Mouse (Mus musculus): ENCODE results near the gene H2-Q1. TPM values are rescaled to one million over a fixed set of nuclear protein-coding genes. Genes with fewer than 3 reads are reported as not detected.
A peak's percentile ranks its signal among the peaks of the same experiment; 100 is the strongest.

H2-Q1 gene
- polyA plus RNA-seq, 1 experiment from 2014 or later = 0.60 TPM

DNA sequence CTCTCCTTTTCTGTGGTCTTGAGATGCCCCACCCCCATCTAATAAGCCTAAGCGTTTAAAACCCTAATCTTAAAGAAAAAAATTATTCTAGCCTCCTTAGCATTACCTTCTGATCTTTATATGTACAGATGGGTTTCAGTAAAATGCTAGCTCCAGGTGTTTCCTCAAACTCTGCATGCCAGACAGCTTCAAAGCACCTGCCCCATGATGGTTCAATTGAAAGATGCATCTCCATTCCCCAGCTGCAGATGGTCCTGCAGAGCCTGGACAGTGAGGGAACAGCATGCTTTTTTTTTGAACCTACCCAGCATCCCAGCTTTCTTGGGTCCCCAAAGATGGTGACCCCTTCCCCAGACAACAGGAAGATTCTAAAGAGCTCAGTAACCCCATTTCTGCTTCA lies 36.9 kb downstream of the H2-Q1 start:
- ATAC-seq (replicated peaks; ENCODE audit: low FRiP score) = no peak
- no peak for DNase-seq (ENCODE audit: low spot score)

DNA sequence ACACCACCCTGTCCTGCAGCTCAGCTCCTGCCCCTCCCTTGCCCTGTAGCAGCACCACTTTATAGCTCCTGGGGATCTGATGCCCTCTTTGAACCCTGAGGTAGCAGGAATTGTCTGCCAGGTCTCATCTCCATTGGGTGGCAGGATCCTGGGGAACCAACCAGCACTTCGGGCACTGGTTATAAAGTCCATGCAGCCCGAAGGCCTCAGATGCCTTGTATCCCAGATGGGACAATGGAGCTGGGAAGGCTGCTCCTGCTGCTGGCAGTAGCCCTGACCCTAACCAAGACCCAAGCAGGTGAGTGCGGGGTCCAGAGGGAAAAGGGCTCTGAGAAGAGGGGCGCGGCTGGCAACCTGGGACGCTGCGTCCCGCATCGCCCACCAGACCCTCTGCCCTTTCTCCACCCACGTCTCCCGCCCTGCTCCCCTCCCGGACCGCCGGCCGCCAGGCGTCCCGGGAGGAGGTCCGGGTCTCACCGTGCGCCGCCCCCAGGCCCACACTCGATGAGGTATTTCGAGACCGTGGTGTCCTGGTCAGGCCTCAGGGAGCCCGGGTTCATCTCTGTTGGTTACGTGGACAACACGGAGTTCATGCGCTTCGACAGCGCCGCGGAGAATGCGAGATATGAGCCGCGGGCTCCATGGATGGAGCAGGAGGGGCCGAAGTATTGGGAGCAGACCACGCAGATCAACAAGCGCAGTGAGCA lies 38.7 kb downstream of the H2-Q1 start:
- Histone ChIP-seq H3K36me3 (ENCODE audit: control insufficient read depth, insufficient read depth, low read length) (no peaks in the 10 kb centered on the region), H3K27ac (ENCODE audit: low read depth, low read length) (no peak overlapping the region), H3K9me3 (ENCODE audit: control insufficient read depth, low read length) (0 out of 2 replicates have a peak, but pooled peaks cover 3% of the 10 kb centered on the region), H3K9ac (ENCODE audit: low read depth, low read length) (no peak overlapping the region), H3K4me3 (ENCODE audit: low read depth, low read length) (peak overlapping the region; percentile 42), H3K4me2 (peak overlapping the region; percentile 65), H3K27me3 (replicated peaks; ENCODE audit: control insufficient read depth, insufficient read depth, low read length) (peaks cover 13% of the 10 kb centered on the region), H3K4me1 (replicated peaks; ENCODE audit: control insufficient read depth, insufficient read depth, low read length) (no peaks in the 10 kb centered on the region)
- ATAC-seq (replicated peaks; ENCODE audit: low FRiP score) (no peak), DNase-seq (ENCODE audit: low spot score) (no peak)
- 14% methylated on average over 38 of the region's 38 CpGs for WGBS

More for the DNA sequence above, 36.9 kb downstream of the H2-Q1 start:
- Histone ChIP-seq H3K4me3 (ENCODE audit: low read depth, low read length) (no peak overlapping the region), H3K27me3 (replicated peaks; ENCODE audit: control insufficient read depth, insufficient read depth, low read length) (peaks cover 13% of the 10 kb centered on the region), H3K9ac (ENCODE audit: low read depth, low read length) (no peak overlapping the region), H3K9me3 (ENCODE audit: control insufficient read depth, low read length) (no peaks in the 10 kb centered on the region), H3K27ac (ENCODE audit: low read depth, low read length) (no peak overlapping the region), H3K4me1 (replicated peaks; ENCODE audit: control insufficient read depth, insufficient read depth, low read length) (no peaks in the 10 kb centered on the region), H3K4me2 (no peak overlapping the region), H3K36me3 (ENCODE audit: control insufficient read depth, insufficient read depth, low read length) (no peaks in the 10 kb centered on the region)
- 30% methylated on average over 1 of the region's 1 CpGs for WGBS

DNA sequence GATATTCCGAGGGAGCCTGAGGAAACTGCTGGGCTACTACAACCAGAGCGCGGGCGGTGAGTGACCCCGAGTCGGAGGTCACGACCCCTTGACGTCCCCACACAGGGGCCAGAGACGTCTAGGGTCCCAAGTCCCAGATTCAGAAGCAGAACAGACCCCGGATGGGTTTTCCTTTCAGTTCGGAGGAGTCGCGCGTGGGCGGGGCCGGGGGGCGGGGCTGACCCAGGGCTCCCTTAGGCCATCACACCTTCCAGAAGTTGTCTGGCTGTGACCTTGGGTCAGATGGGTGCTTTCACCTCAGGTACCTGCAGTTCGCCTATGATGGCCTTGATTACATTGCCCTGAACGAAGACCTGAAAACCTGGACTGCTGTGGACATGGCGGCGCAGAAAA lies 39.3 kb downstream of the H2-Q1 start:
- Histone ChIP-seq H3K4me2 (peak overlapping the region; percentile 65), H3K36me3 (ENCODE audit: control insufficient read depth, insufficient read depth, low read length) (no peaks in the 10 kb centered on the region), H3K4me1 (replicated peaks; ENCODE audit: control insufficient read depth, insufficient read depth, low read length) (no peaks in the 10 kb centered on the region), H3K9ac (ENCODE audit: low read depth, low read length) (no peak overlapping the region), H3K4me3 (ENCODE audit: low read depth, low read length) (peak overlapping the region; percentile 42), H3K9me3 (ENCODE audit: control insufficient read depth, low read length) (0 out of 2 replicates have a peak, but pooled peaks cover 3% of the 10 kb centered on the region), H3K27ac (ENCODE audit: low read depth, low read length) (no peak overlapping the region), H3K27me3 (replicated peaks; ENCODE audit: control insufficient read depth, insufficient read depth, low read length) (peaks cover 13% of the 10 kb centered on the region)
- WGBS = 21% methylated on average over 21 of the region's 21 CpGs
- ATAC-seq (replicated peaks; ENCODE audit: low FRiP score) (no peak), DNase-seq (ENCODE audit: low spot score) (no peak)

Other genes starting within 250 kb of the H2-Q1 start
- gene Ly6g6e, start 243.5 kb upstream of the H2-Q1 start, polyA plus RNA-seq (2014; fragmentation: Nextera tagmentation; extraction: Ambion mirVana) = 0.57 TPM in 1 of 2 replicates, not detected in the other
- 0.44 and 0.78 TPM in 2 replicates for gene Ly6g6d, start 242.3 kb upstream of the H2-Q1 start, polyA plus RNA-seq (2014; fragmentation: Nextera tagmentation; extraction: Ambion mirVana)
- 12.8 and 13.5 TPM in 2 replicates for gene Ly6g6f, start 234.8 kb upstream of the H2-Q1 start, polyA plus RNA-seq (2014; fragmentation: Nextera tagmentation; extraction: Ambion mirVana)
- 71.6 and 79.8 TPM in 2 replicates for gene Abhd16a, start 231.1 kb upstream of the H2-Q1 start, polyA plus RNA-seq (2014; fragmentation: Nextera tagmentation; extraction: Ambion mirVana)
- not detected in 2 replicates for gene Ly6g5c, start 212.1 kb upstream of the H2-Q1 start, polyA plus RNA-seq (2014; fragmentation: Nextera tagmentation; extraction: Ambion mirVana)
- gene Ly6g5b, start 205.0 kb upstream of the H2-Q1 start, polyA plus RNA-seq (2014; fragmentation: Nextera tagmentation; extraction: Ambion mirVana) = 0.69 and 0.89 TPM in 2 replicates
- 23.7 and 25.2 TPM in 2 replicates for gene Gpank1, start 198.9 kb upstream of the H2-Q1 start, polyA plus RNA-seq (2014; fragmentation: Nextera tagmentation; extraction: Ambion mirVana)
- gene Csnk2b, start 198.4 kb upstream of the H2-Q1 start, polyA plus RNA-seq (2014; fragmentation: Nextera tagmentation; extraction: Ambion mirVana) = 246 and 259 TPM in 2 replicates
- gene D17H6S53E, start 194.0 kb upstream of the H2-Q1 start, polyA plus RNA-seq (2014; fragmentation: Nextera tagmentation; extraction: Ambion mirVana) = 6.0 and 7.1 TPM in 2 replicates
- gene Apom, start 188.4 kb upstream of the H2-Q1 start, polyA plus RNA-seq (2014; fragmentation: Nextera tagmentation; extraction: Ambion mirVana) = 429 and 459 TPM in 2 replicates
- 61.4 and 73.6 TPM in 2 replicates for gene Bag6, start 185.2 kb upstream of the H2-Q1 start, polyA plus RNA-seq (2014; fragmentation: Nextera tagmentation; extraction: Ambion mirVana)
- gene Prrc2a, start 155.5 kb upstream of the H2-Q1 start, polyA plus RNA-seq (2014; fragmentation: Nextera tagmentation; extraction: Ambion mirVana) = 169 and 205 TPM in 2 replicates
- 13.9 and 20.0 TPM in 2 replicates for gene Aif1, start 144.3 kb upstream of the H2-Q1 start, polyA plus RNA-seq (2014; fragmentation: Nextera tagmentation; extraction: Ambion mirVana)
- gene Lst1, start 132.0 kb upstream of the H2-Q1 start, polyA plus RNA-seq (2014; fragmentation: Nextera tagmentation; extraction: Ambion mirVana) = 24.1 and 28.1 TPM in 2 replicates
- gene Ltb, start 126.0 kb upstream of the H2-Q1 start, polyA plus RNA-seq (2014; fragmentation: Nextera tagmentation; extraction: Ambion mirVana) = 0.70 and 0.78 TPM in 2 replicates
- gene Tnf, start 118.4 kb upstream of the H2-Q1 start, polyA plus RNA-seq (2014; fragmentation: Nextera tagmentation; extraction: Ambion mirVana) = 0.47 and 0.53 TPM in 2 replicates
- gene Lta, start 115.1 kb upstream of the H2-Q1 start, polyA plus RNA-seq (2014; fragmentation: Nextera tagmentation; extraction: Ambion mirVana) = not detected in 2 replicates
- gene Gm16181, start 99.6 kb upstream of the H2-Q1 start, polyA plus RNA-seq (2014; fragmentation: Nextera tagmentation; extraction: Ambion mirVana) = 0.53 TPM in 1 of 2 replicates, not detected in the other
- 2.6 and 2.9 TPM in 2 replicates for gene Atp6v1g2, start 86.7 kb upstream of the H2-Q1 start, polyA plus RNA-seq (2014; fragmentation: Nextera tagmentation; extraction: Ambion mirVana)
- 4.6 and 5.4 TPM in 2 replicates for gene Nfkbil1, start 84.6 kb upstream of the H2-Q1 start, polyA plus RNA-seq (2014; fragmentation: Nextera tagmentation; extraction: Ambion mirVana)
- 432 and 439 TPM in 2 replicates for gene Ddx39b, start 78.7 kb upstream of the H2-Q1 start, polyA plus RNA-seq (2014; fragmentation: Nextera tagmentation; extraction: Ambion mirVana)
- gene H2-D1, start 57.7 kb upstream of the H2-Q1 start, polyA plus RNA-seq (2014; fragmentation: Nextera tagmentation; extraction: Ambion mirVana) = 88.0 and 90.8 TPM in 2 replicates
- gene H2-Q2, start 21.8 kb downstream of the H2-Q1 start, polyA plus RNA-seq (2014; fragmentation: Nextera tagmentation; extraction: Ambion mirVana) = 1.6 and 2.1 TPM in 2 replicates
- 1.8 and 2.0 TPM in 2 replicates for gene H2-Q4, start 59.2 kb downstream of the H2-Q1 start, polyA plus RNA-seq (2014; fragmentation: Nextera tagmentation; extraction: Ambion mirVana)
- 15.2 and 16.4 TPM in 2 replicates for gene H2-Q6, start 104.4 kb downstream of the H2-Q1 start, polyA plus RNA-seq (2014; fragmentation: Nextera tagmentation; extraction: Ambion mirVana)
- gene H2-Q7, start 118.8 kb downstream of the H2-Q1 start, polyA plus RNA-seq (2014; fragmentation: Nextera tagmentation; extraction: Ambion mirVana) = 29.9 and 30.8 TPM in 2 replicates
- 72.3 and 73.7 TPM in 2 replicates for gene H2-Q10, start 149.7 kb downstream of the H2-Q1 start, polyA plus RNA-seq (2014; fragmentation: Nextera tagmentation; extraction: Ambion mirVana)
- not detected in 2 replicates for gene Pou5f1, start 185.6 kb downstream of the H2-Q1 start, polyA plus RNA-seq (2014; fragmentation: Nextera tagmentation; extraction: Ambion mirVana)
- 37.3 and 41.2 TPM in 2 replicates for gene Tcf19, start 196.4 kb downstream of the H2-Q1 start, polyA plus RNA-seq (2014; fragmentation: Nextera tagmentation; extraction: Ambion mirVana)
- gene Cchcr1, start 196.7 kb downstream of the H2-Q1 start, polyA plus RNA-seq (2014; fragmentation: Nextera tagmentation; extraction: Ambion mirVana) = 13.4 and 14.2 TPM in 2 replicates
- 0.69 TPM in 1 of 2 replicates, not detected in the other for gene Psors1c2, start 212.8 kb downstream of the H2-Q1 start, polyA plus RNA-seq (2014; fragmentation: Nextera tagmentation; extraction: Ambion mirVana)
- gene Cdsn, start 231.7 kb downstream of the H2-Q1 start, polyA plus RNA-seq (2014; fragmentation: Nextera tagmentation; extraction: Ambion mirVana) = 0.17 TPM in 1 of 2 replicates, not detected in the other
- not detected in 2 replicates for gene 2300002M23Rik, start 247.0 kb downstream of the H2-Q1 start, polyA plus RNA-seq (2014; fragmentation: Nextera tagmentation; extraction: Ambion mirVana)